Mouse (Mus musculus) bone marrow macrophage, adult 2 months (primary cell): ENCODE results near the gene Ctxn2.
"Not testable (repeated sequence)": the region's sequence is repeated elsewhere in the genome, so short reads cannot be mapped to it uniquely, and the experiment has no call there.

Experiments used
- CTCF ChIP-seq: IDR thresholded peaks from 2 replicates; pipeline ENCODE4 v1.5.1; 2012; ENCODE audit warnings: low read depth, mild to moderate bottlenecking, low read length, moderate library complexity
- POLR2A ChIP-seq: IDR thresholded peaks from 2 replicates; pipeline ENCODE4 v1.6.1; 2012; ENCODE audit warnings: mild to moderate bottlenecking, low read depth, low read length, borderline replicate concordance

DNA sequence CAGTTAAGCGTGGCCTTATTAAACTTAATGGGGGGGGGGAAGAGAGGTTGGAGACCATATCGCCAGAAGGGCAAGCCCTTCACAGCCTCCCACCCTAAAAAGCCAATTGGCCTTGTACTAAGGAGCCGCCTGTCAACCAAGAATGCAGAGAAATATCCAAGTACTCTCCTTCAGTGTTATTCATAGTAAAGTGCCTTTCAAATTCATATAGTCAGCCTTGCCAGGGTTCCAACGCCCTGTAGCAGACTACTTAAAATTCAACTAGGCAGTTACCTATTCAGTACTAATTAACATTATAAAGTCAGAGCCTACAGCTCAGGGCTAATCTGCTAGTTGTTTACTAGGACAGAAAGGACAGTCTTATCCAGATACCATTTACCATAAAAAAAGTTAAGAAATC, 30.0 kb upstream of the Ctxn2 start:
- not testable (repeated sequence) for TF ChIP-seq CTCF, POLR2A
